Mouse (Mus musculus): ENCODE data around the gene Il4ra. TPM values are rescaled to one million over a fixed set of nuclear protein-coding genes. Genes with fewer than 3 reads are reported as not detected.

Gene Il4ra
- total RNA-seq, 2 experiments from 2014 or later = 7.3 to 9.6 TPM

DNA sequence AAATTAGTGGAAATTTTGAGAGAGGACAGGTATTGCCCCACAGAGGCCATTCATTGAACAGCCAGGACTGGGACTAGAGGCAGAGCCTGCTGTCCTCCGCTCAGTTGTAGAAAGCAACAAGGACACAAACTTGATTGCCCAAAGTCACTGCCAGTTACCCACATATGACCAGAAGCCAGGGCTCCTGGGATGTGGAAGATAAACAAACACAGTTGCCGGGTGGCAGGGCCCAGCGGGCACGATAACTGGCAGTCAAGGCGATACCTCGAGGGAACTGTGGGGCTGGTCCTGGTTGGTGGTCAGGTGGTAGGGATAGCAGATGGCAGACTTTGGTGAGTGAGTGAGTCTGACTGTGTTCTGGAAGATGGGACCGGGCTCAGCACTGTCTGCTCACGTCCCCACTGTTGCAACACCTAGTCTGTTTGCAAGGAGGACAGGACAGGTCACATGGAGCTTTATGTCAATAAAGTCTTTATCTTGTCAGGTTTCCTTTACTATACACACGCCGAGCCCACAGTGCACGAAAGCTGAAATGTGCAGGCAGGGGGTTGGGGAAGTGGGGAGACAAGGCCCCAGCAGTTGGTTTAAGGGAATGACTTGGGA lies 25.7 kb downstream of the Il4ra start:
- intact Hi-C loops (cut with DNase I) = no loop called here
- no peak overlapping the region for H3K4me3 ChIP-seq
- H3K27ac ChIP-seq = no peak overlapping the region
- TF ChIP-seq CTCF (IDR thresholded peaks at IDR 0.05) = no peak
- no peak for DNase-seq (ENCODE audit: extremely low spot score in 1 of 2, low spot score in 2 of 2)

DNA sequence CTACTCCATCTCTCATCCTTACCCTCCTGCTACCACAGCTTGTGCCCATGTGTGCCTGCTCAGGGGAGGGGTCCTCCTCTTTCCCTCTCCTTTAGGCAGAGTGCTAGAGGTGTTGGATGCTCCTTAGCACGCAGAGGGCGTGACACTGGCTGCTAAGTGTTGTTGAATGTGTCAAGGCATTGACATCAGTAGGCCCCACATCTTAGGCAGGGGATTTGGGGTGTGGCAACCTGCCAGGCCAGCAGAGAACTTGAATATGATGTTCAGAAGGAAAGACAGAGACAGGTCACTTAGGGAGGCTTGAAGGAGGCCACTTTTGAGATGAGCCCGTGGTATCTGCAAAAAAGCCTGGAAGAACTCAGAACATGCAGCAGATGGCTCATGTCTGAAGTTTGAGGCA lies 26.2 kb downstream of the Il4ra start:
- Histone ChIP-seq H3K4me3 (no peak overlapping the region), H3K27ac (no peak overlapping the region)
- no peak for DNase-seq (ENCODE audit: extremely low spot score in 1 of 2, low spot score in 2 of 2)
- intact Hi-C loops (cut with DNase I) = no loop called here
- no peak for TF ChIP-seq CTCF (IDR thresholded peaks at IDR 0.05)

DNA sequence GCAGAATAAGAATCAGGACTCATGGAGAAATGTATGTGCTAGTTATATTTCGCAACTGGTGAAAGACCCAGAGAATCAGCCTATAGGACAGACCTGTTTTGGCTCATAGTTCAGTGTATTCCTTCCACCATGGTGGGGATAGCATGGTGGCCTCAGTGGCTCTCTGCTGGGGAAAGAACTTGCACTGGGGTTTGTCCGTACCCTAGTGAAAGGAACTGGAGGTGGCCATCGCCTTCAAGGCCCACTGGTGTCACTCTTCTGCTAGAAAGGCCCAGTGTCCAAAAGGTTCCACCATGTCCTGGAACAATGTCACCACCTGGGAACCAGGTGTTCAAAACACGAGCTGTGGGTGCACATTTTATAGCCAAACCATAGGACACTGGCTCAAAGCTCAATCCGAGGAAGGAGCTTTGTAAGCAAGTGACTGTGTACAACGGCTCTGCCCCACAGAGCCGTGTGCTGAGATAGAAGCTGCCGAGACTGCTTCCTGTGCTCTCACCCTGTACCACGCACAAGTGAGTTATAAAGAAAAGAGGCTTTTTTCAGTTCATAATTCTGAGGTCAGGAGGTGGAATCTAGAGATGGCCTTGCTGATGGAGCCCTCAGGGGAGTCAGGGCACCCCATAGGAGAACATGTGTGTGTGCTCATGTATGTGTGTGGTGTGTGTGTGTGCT lies 27.8 kb downstream of the Il4ra start:
- no peak for TF ChIP-seq CTCF (IDR thresholded peaks at IDR 0.05)
- intact Hi-C loops (cut with DNase I) = loop anchor here (5.0 kb wide), 1 partner anchor 58 kb away; no protein-coding TSS in a partner anchor
- no peak for DNase-seq (ENCODE audit: extremely low spot score in 1 of 2, low spot score in 2 of 2)
- H3K27ac ChIP-seq = no peak overlapping the region
- H3K4me3 ChIP-seq = no peak overlapping the region

DNA sequence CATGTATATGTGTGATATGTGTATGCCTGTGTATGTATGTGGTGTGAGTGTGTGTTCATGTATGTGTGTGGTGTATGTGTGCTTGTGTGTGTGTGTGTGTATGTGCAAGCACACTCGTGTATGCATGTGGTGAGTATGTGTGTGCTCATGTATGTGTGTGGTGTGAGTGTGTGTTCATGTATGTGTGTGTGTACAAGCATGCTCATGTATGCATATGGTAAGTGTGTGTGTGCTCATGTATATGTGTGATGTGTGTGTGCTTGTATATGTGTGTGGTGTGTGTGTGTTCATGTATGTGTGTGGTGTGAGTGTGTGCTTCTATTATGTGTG lies 28.3 kb downstream of the Il4ra start:
- TF ChIP-seq CTCF (IDR thresholded peaks at IDR 0.05) = no peak
- no peak overlapping the region for H3K4me3 ChIP-seq
- H3K27ac ChIP-seq = no peak overlapping the region
- intact Hi-C loops (cut with DNase I) = loop anchor here (5.0 kb wide), 1 partner anchor 57 kb away; no protein-coding TSS in a partner anchor
- no peak for DNase-seq (ENCODE audit: extremely low spot score in 1 of 2, low spot score in 2 of 2)

DNA sequence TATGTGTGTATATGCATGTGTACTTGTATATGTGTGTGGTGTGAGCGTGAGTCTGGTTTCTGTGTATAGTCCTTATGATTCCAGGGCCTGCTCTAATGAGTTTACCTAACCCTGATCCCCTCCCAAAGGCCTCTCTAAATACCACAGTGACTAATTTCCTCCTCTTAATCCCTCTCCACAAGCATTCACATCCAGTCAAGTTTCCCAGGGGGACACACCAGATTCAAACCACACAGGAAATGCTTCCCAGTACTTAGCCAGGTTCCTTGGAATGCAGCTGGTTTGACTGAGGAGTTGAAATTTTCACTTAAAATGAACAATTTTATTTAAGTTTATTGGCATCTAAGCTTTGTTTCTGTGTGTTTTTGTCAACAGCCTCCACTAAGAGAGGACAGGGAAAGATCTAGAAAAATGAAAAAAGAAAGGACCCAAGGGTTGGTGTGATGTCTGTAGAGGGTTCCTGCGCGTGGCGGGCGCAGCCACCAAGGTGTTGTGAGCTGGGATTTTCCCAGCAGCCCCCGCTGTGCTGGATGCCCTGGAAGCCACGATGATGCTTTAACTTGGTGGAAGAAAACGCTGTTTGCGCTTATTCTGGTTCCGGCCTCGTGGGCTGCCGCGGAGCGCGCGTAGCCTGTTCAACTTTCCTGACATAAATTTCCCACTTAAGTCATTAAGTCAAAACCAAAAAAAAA lies 28.9 kb downstream of the Il4ra start:
- TF ChIP-seq CTCF (IDR thresholded peaks at IDR 0.05) = no peak
- peak overlapping the region; percentile 58 for H3K4me3 ChIP-seq
- no peak overlapping the region; the same call in 1 of the 2 replicates for H3K27ac ChIP-seq
- intact Hi-C loops (cut with DNase I) = loop anchor here (1.0 to 5.0 kb wide), 2 partner anchors 57 to 108 kb away; no protein-coding TSS in a partner anchor
- no peak for DNase-seq (ENCODE audit: extremely low spot score in 1 of 2, low spot score in 2 of 2)

DNA sequence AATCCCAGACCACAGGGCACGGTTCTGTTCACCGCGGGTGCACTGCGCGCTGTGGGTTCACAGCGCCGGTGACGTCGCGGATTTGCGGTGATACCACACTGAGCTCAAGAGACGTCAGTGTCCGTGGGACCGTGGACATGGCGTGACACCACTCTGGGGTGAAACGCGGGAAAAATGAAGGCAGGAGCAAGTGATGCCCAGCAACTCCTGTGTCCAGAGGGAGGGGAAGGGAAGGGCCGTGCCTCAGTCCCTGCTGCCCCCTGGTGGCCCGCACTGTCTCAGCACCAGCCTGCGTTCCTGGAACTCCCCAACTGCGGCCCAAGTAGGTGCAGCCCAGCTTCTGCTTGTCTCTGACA lies 29.4 kb downstream of the Il4ra start:
- H3K27ac ChIP-seq = no peak overlapping the region; the same call in 1 of the 2 replicates
- peak; percentile 99 for TF ChIP-seq CTCF (IDR thresholded peaks at IDR 0.05)
- peak; percentile 87 to 93 for DNase-seq (ENCODE audit: extremely low spot score in 1 of 2, low spot score in 2 of 2)
- intact Hi-C loops (cut with DNase I) = loop anchor here (1.0 to 5.0 kb wide), 2 partner anchors 56 to 109 kb away; no protein-coding TSS in a partner anchor
- peak overlapping the region; percentile 58 for H3K4me3 ChIP-seq

DNA sequence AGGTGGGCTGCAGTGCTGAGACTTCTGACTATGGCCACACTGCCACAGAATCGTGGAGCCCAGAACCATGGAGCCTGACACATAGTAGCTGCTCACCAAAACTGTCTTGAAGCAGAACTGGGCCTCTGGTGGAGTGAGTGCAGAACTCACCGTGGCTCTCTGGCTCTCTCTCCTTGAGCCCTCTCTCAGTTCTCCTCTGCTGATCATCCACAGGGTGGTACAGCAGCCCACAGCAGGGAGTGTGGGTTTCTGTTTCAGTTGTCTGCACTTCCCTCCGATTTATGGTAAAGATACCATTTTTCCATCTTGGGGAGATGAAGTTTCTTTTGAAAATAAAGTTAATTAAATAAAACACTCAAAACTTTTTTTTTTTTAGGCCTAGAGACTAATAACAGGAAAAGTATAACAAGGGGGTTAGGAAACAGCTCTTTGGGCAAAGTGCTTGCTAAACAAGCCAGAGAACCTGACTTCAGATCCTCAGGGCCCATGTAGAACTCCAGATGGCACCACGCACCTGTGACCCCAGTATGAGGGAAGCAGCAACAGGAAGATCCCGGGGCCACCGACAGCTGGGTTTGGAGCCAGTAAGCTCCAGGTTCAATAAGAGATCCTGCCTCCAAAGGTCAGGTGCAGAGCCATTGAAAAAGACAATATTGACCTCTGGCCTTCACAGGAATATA lies 31.5 kb downstream of the Il4ra start:
- DNase-seq (ENCODE audit: extremely low spot score in 1 of 2, low spot score in 2 of 2) = no peak
- intact Hi-C loops (cut with DNase I) = loop anchor here (5.0 kb wide), 1 partner anchor 54 kb away; no protein-coding TSS in a partner anchor
- Histone ChIP-seq H3K4me3 (no peak overlapping the region), H3K27ac (no peak overlapping the region)
- no peak for TF ChIP-seq CTCF (IDR thresholded peaks at IDR 0.05)

DNA sequence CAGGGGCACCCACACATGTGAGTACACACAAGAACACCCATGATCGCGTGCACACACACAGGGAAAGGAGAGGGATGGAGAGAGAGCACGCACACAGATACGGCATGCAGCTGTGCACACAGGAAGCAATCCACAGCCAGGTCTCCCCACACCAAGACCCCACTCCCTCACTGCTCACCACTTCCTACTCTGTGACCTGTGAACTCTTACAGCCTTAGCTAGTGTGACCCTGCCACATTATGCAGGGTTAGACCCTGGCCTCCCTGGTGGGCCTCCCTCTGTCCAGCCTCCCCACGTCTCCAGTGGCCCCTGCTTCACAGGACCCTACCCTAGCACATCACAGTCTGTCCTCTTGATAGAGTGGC lies 32.1 kb downstream of the Il4ra start:
- intact Hi-C loops (cut with DNase I) = loop anchor here (5.0 kb wide), 1 partner anchor 53 kb away; no protein-coding TSS in a partner anchor
- no peak overlapping the region for H3K27ac ChIP-seq

DNA sequence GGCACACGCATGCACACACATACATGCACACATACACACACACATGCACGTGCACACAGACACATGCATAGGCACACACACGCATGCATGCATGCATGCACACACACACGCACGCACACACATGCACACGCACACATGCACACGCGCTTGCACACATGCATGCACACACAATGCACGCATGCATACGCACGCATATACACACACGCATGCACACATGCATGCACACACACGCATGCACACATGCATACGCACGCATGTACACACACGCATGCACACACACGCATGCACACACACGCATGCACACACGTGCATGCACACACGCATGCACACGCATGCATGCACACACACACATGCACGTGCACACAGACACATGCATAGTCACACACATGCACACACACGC lies 34.4 kb downstream of the Il4ra start:
- Histone ChIP-seq H3K4me3 (no peak overlapping the region), H3K27ac (no peak overlapping the region)
- no peak for DNase-seq (ENCODE audit: extremely low spot score in 1 of 2, low spot score in 2 of 2)
- intact Hi-C loops (cut with DNase I) = no loop called here
- no peak for TF ChIP-seq CTCF (IDR thresholded peaks at IDR 0.05)

More for the DNA sequence above, 32.1 kb downstream of the Il4ra start:
- no peak for TF ChIP-seq CTCF (IDR thresholded peaks at IDR 0.05)
- DNase-seq (ENCODE audit: extremely low spot score in 1 of 2, low spot score in 2 of 2) = no peak
- H3K4me3 ChIP-seq = no peak overlapping the region

DNA sequence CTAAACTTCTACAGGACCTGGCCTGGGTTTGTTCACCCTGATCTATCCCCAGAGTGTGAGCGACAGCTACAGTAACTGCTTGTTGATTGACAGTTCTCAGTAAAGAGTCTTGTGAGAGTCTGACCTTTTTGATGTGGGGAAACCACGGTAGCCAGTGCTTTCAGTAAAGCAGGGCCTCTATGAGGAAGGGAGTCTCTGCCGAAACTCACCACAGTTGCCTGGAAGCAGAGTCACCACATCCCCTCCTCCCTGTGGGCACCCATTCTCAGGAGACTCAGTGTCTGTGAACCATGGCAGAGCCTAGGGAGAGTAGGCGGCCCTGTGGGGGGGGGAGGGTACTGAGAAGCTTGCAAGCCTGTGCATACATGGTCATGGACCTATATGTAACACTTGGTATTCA lies 36.8 kb downstream of the Il4ra start:
- H3K27ac ChIP-seq = no peak overlapping the region
- no peak for DNase-seq (ENCODE audit: extremely low spot score in 1 of 2, low spot score in 2 of 2)
- intact Hi-C loops (cut with DNase I) = no loop called here
- TF ChIP-seq CTCF (IDR thresholded peaks at IDR 0.05) = no peak
- no peak overlapping the region for H3K4me3 ChIP-seq

DNA sequence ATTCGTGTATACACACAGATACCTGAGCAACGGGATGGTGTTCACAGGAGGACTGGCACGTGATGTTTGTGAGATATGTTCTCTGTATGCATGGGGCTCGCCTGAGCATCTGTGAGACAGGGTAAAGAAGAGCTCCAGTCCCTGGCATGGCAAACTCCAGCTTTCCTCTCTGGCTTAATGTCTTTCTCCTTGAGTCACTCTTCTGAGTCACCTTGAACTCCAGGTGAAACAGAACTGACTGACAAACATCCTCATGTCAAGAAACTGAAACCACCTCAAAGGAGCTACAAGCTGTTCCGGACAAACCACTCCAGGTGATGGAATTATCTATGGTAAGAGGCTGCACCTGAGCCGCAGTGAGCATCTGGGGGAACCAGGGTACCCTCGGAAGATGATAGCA lies 38.0 kb downstream of the Il4ra start:
- no peak for DNase-seq (ENCODE audit: extremely low spot score in 1 of 2, low spot score in 2 of 2)
- Histone ChIP-seq H3K4me3 (no peak overlapping the region), H3K27ac (no peak overlapping the region)
- intact Hi-C loops (cut with DNase I) = no loop called here
- TF ChIP-seq CTCF (IDR thresholded peaks at IDR 0.05) = no peak

DNA sequence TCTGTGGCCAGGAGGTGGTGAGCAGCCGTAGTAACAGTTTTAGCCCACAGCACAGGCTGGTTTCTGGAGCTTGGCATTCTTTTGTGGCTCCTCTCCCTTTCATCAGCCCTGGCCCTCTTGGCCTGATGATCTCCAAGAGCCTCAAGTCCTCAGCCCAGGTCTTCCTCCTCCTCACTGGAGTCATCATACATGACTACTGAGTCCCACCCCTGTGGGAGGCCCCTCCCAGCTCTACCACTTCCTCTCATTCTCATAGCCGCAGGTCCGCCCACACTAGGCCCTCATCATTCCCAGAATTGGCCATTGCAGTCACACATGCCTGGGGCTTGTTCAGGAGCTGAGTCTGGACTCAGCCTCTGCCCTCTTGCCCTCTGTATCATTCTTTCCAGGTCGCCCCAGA lies 41.9 kb downstream of the Il4ra start:
- TF ChIP-seq CTCF (IDR thresholded peaks at IDR 0.05) = no peak
- Histone ChIP-seq H3K27ac (no peak overlapping the region), H3K4me3 (no peak overlapping the region)
- no peak for DNase-seq (ENCODE audit: extremely low spot score in 1 of 2, low spot score in 2 of 2)
- intact Hi-C loops (cut with DNase I) = no loop called here

Data from left cerebral cortex, adult 2 months (tissue).